Mouse (Mus musculus) right cerebral cortex, adult 18-20 months (tissue): Measurements from ENCODE around the gene M1ap.

Experiments used
- DNase-seq: peaks from one replicate; pipeline ENCODE4 v3.0.0; 2022; ENCODE audit warnings: mixed read lengths

Gene M1ap

DNA sequence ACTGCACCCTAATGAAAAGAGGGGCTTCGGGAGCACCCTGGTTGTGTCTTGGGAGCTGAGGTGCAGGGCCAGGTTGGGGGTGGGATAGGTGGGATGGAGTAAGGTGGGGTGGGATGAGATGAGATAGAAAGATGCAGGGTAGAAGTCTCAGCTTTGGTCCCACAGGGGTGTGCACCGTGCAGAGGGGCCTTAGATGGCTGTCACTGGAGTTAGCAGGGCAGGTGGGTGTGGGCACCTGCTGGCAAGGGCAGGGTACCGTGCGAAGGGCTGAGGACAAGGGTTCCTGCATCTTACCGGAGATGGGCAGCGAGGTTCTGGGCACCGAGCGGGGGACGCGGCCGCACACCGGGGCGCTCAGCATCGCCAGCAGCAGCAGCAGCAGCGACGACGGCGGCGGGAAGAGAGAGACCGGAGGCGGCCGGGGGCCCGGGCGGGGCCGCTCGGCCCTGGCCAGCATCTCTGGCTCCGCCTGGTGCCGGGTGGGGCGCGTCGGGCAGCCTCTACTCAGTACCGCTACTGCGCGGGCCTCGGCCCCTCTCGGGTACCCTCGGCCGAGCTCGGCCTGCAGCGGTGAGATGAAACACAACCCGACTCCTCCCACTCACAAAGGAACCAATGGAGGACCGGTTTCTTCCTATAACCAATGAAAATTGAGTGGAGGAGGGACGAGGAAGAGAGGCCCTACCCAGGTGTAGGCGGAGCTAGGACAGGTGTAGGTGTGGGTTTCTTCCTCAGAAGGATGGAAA is 7.4 kb upstream of the M1ap start, which contains the start of gene Sema4f:
Gene Sema4f, minus strand, starts transcription at position 603 of the 746 bp plus-strand sequence.
- DNase-seq: peak; percentile 88

GRCm38 (mm10) chr6:82940765-82941164 is 5.9 kb upstream of the M1ap start:
- no peak for DNase-seq

DNA sequence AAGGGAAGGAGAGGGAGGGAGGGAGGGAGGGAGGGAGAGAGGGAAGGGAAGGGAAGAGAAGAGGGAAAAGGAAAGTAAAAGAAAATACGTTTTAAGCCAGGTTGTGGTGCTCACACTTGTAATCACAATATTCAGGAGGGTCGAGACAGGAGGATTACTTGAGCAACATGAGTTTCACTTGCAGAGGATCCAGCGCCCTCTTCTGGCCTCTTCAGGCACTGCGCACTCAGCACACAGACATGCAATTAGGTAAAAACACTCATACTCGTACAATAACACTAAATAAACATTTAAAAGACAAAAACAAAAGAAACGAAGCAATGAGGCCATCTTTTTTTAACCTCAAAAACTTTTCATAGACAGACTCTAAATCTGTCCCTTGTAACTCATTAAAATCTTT is 952 bp upstream of the M1ap start:
- no peak for DNase-seq

DNA sequence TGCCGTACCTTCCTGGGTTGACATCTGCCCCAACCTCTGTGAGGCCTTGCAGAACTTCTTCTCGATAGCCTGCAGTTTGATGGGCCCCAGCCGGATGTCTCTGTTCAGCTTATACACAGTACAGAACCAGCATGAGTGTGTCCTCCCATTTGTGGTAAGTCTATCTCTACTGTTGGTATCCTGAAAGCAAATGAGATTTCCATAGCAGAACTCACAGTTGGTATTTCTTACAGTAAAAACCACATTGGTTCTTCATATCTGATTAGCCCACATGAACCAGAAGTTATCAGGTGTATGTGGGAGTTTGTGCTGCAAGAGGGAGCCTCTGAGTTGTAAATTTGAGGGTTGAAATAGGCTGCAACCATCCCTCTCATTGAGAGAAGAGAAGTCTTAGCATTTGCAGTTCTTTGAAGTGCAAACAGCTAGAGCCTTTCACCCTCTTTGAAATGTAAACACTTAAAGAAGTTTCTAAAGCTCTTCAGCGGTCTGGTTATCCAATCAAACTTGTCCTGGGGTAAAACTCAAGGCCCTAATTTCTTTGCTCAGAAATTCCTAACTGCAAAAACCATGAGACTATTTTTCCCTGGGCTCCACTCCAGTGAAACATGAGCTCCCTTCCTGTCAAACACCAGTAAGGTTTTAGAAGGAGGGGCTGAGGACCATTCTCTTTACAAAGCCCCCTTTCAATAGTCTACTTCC is 10.0 kb downstream of the M1ap start:
- DNase-seq: no peak

GRCm38 (mm10) chr6:82961664-82962063 is 15.0 kb downstream of the M1ap start:
- DNase-seq: no peak

GRCm38 (mm10) chr6:82969249-82970084 is 22.8 kb downstream of the M1ap start:
- DNase-seq: no peak

- peak; percentile 64 for DNase-seq
Measured at GRCm38 (mm10) chr6:82971031-82971430, 24.3 kb downstream of the M1ap start.

DNA sequence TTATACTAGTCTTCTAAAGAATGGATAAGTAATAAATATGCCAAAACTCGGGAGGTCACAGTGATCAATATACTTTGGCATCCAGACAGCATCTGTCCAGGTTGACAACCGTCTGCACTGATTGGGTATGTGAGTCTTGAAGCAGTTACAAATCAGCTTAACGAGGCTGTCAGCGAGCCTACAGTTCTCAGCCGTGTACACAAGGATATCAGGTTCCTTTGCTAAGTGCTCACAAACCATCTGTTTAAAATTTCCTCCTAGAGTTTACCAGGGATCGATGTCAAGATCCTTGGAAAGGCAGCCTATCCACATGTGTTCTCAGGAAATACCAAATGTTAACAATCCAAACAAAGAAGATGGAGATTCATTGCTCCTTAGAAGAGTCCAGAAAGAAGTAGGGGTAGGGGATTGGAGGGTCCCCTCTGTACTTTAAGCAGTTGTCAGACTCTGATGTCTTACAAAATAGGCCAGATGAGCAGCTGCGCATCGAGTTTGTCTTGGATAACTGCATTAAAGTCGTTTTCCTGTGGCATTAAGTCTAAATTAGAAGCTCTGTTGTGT is 40.8 kb downstream of the M1ap start:
- DNase-seq: no peak

DNA sequence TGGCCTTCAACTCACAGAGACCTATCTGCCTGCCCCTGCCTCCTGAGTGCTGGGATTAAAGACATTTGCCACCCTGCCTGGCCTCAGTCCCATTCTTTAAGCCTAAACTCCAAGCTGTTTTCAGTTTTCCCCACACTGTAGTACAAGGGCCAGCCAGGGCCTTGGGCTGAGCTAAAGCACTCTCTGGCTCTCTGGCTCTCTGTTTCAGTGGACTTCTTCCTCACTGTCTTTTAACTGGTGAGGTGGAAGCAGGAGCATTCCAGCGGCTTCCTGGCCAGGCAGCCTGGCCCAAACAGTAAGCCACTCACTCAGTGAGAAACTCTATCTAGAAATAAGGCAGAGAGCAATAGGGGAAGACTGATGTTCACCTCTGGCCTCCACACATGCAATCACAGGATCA is 47.0 kb downstream of the M1ap start:
- no peak for DNase-seq

DNA sequence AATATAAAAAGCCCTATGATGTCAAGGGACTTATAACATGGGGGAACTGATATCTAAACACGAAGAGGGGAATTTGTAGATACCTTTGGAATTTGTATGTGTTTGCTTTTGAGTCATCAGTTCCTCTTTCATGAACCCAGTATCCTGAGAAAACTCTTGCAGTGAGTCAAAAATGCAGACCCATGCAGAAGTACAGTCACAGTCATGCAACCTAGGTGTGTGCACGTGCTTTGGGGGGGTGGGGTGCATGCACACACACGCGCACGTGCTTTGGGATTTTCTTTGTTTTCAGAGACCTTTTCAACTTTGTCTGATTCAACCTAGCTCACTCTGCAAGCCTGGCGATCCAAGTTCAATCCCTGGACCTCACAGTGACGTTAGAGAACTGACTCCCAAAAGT is 47.7 kb downstream of the M1ap start:
- no peak for DNase-seq

GRCm38 (mm10) chr6:82996740-82997315 is 50.1 kb downstream of the M1ap start:
- peak; percentile 94 for DNase-seq

GRCm38 (mm10) chr6:82997511-82998102 is 50.9 kb downstream of the M1ap start:
- no peak for DNase-seq

- DNase-seq: no peak
Measured at GRCm38 (mm10) chr6:82998326-82998725, 51.6 kb downstream of the M1ap start.

DNA sequence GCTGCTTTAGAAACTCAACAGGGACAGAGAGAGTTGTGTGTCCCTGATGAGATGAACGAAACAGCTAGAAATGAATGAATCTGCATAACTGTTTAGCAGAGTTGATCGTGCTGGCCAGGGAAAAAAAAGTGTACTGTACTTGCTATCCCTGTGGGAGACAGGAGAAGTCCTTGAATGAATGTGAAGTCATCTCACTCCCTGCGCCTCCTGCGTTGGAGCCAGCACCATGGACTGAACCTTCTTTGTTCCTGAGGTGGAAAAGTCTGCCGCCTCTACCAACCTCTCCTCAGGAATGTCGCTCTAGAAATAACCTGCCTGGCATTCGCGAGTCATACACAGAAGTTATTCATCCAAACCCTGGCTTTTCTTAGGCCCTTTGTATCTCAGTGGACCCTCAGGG is 53.3 kb downstream of the M1ap start:
- no peak for DNase-seq

- no peak for DNase-seq
Measured at GRCm38 (mm10) chr6:83003082-83003481, 56.4 kb downstream of the M1ap start.

DNA sequence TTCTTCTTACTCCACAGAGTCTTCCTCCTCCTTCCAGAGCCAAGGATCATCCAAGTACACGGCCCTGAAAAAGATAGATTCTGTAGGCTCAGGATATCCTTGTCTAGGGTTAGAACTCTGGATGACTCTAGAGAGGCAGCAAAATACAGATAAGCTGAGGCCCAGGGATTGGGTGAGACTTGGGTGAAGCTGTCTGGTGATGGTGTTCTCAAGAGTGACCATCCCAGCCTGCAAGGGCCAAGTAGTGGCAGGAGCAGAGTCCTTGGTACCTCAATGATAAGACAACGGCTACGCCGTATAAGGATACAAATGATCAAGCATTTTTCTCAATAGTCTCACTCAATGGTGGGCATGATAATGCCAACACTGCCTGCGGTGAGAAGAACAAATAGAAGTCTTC is 57.1 kb downstream of the M1ap start:
- no peak for DNase-seq

DNA sequence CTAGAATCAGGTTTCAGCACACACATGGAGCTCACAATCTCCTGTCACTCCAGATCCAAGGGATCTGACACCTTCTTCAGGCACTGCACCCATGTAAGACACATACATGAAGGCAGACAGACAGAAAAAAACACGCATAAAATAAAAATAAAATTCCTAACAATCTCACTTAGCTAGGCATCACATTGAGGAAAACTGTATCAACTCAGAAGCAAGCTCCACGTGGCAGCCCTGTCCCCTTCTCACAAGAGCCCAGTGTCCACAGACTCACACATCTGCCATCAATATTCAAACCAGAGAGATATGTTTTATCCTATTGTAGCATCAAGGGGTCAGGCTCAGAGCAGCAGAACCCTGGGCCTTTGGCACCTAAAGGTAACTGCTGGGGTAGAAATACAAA is 57.6 kb downstream of the M1ap start:
- DNase-seq: no peak

- DNase-seq: no peak
Measured at GRCm38 (mm10) chr6:83004872-83005271, 58.2 kb downstream of the M1ap start.

DNA sequence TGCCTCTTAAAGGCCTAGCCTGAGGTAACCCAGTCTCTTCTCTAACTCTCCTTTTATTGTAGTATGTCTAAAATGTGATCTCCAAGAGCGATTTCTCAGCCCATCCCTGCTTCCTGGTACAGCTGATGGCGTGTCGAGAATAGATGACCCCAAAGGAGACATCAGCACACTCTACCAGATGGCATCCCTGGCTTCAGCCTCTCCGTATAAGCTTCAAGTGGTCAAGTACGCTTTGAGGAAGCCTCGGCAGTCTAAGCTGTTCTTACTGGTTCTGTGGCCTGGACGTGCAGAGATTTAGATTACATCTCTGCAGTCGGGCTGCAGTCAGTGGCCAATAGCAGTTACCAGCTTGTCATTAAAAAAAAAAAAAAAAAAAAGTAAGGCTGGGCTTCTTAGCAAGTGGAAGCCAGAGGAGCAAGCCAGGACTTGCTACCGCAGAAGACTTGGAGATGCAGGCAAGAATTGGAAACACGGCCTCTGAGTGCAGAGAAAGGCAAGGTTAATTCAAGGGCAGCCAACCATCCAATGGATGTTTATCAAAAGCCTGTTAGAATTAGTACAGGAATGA is 58.8 kb downstream of the M1ap start:
- DNase-seq: no peak

DNA sequence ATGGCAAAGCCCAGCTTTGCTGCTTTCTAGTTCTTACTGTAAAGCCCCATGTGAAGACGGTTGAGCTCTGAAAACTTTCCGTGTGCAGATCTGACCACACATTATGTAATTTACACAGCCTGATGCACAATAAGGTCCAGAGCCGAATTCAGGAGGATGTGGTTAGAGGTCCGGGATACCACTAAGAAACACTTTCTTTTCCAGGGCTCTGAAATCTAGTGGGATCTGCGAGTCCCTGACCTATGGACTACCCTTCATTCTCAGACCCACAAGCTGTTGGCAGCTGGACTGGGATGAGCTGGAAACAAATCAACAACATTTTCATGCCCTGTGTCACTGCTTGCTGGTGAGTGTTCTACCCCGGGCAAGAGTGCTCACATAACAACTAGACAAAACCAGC is 59.4 kb downstream of the M1ap start:
- no peak for DNase-seq

- DNase-seq: no peak
Measured at GRCm38 (mm10) chr6:83008659-83009058, 62.0 kb downstream of the M1ap start.

DNA sequence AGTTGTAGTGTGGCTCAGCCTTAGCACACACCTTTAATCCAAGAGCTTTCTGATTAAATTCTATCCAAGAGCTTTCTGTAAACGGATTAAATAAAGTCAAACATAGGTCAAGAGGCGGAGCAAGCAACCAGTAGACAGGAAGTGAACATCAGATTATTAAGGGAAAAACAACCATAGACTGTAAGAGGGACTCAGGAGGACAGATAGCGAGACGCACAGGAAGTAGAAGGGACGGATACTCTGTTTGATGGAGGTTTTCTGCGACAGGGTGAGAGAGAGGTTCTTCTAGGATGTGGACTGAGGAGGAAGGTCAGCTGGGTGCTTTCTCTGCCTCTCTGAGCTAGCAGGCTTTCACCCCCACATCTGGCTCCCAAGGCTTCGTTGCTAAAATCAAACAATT is 63.3 kb downstream of the M1ap start:
- DNase-seq: no peak
